Mouse (Mus musculus): Measurements from ENCODE around the gene Tjp1.
A peak's percentile ranks its signal among the peaks of the same experiment; 100 is the strongest.

Tjp1 gene

DNA sequence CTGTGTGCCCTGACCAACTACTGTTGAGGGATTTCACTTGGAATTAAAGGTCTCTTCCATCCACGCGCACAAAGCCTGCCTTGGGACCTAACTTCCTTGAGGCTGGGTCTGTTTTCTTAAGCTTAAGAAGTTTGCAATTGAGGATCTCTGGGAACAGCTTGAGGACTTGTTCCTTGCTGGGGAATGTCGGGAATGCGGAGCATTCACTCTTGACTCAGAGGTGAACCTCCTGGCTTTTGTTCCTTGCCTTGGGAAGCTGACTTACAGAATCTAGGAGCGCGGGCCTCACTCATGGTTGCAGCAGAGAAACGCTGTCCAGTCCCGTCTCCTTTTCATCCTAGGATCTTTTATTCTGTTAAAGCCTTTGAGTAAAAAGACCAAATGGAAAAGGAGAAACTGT is 97.2 kb downstream of the Tjp1 start:
- DNase-seq (ENCODE audit: low read depth), result no peak

DNA sequence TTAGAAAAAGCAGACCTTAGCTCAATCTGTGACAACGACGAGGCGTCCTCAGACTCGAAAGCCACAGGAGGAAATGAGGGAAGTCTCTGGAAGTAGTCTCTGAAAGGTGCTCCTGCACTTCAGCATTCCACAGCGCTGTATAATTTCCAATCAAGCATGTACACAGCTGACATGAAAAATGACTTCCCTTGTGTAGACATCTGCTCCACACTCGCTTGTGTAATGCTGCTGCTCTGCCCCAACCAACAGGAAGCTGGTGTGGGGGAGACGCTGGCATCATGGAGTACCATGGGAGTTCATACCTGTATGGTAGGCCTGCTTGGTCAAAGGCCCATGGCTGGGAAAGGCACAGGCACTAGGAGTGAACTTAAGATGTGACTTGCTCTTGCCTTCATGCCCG is 103.1 kb downstream of the Tjp1 start:
- no peak for DNase-seq (ENCODE audit: low read depth)

DNA sequence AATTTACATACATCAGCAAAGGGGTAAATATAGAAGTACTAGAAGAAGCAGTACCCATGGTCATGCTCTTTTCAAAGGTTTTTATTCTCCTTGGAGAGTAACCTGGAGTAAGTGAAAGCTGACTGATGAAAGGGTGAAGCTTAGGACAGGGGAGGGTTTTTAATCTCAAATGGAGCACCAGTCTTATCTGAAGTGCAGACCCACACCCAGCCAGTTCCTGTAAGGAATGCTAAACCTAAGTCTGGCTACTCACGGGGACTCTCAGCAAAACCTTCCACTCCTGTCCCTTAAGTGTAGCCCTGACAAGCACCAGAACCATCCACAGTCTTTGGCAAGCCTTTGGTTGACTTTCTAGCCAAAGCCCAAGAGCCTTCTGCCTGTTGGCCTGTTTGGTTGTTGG is 105.1 kb downstream of the Tjp1 start:
- DNase-seq (ENCODE audit: low read depth), result no peak

DNA sequence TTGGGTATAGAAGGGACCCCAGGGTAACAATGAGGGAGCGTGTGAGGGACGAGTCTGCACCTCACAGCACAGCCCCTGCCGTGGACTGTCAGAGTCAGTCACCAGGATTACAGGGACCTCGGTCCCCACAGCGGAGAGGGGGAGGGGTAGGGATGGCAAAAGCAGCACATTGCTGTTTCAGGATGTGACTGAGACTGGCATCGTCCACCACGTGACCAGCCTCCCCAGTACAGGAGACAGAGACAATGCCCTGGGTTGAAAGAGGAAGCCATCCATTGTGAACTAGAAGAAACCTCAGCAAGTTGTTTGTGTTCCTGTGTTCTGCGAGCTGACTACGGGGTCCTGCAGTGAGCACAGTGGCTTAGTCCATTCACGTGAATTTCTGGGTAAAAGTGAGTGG is 106.1 kb downstream of the Tjp1 start:
- DNase-seq (ENCODE audit: low read depth), result peak; percentile 10

DNA sequence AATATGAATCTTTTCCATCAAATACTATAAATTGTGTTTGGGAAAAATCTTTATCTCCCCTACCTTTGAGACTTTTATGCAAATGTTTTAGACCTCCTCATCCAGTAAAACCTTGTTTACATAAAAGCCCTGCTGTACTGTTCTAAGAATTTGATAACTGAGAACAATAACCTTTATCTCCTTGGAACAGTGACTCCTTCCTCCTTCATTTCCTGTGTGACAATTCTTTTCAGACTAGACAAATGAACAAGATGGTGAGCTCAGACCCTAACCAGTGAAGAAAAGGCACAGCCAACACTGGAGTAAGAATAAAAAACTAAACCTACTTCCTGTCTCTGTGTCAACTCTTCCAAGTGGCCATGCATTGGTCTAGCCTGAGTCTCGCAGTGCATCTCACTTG is 107.7 kb downstream of the Tjp1 start:
- DNase-seq (ENCODE audit: low read depth), result no peak

DNA sequence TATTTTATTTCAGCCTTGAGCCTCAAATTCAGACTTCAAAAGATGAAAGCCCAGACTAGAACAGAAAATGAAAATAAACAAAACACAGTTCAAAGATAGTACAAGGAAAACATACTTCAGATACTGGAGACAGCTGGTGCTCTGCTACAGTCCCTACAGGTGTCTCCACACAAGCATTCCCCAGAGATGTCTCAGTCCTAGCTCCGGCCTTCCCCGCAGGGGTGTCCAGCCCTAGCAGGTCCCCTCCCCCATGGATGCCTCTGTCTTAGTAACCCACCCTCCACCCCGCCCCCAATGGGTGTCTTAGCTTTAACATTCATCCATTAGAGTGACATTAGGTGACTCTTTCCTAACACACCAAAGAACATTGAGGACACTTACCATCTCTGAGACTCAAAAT is 108.6 kb downstream of the Tjp1 start:
- DNase-seq (ENCODE audit: low read depth), result no peak

DNA sequence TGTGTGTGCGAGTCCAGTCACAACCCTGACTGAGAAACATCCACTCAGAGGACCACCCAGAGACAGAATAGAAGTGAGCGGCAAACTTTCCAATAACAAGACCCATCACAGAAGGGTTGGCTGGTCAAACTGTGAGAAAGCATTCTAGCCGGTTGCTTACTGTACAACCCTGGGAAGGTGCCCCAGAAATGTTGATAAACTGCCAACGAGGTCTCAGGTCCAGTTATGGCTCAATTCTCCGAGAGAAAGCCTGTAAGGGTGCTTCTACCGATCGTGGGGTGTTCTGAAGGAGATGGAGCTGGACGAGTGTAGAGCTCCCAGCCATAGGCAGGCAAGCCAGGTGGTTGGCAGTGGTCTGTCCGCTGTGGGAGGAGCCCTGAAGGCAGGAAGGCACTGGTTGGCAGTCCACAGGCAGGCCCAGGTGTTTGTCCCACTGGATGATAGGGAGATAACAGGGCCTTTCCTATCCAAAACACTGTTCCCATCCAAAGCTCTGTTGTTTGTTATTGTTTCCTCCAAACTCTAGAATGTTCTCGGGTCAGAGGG is 109.1 kb downstream of the Tjp1 start:
- DNase-seq (ENCODE audit: low read depth), result no peak

DNA sequence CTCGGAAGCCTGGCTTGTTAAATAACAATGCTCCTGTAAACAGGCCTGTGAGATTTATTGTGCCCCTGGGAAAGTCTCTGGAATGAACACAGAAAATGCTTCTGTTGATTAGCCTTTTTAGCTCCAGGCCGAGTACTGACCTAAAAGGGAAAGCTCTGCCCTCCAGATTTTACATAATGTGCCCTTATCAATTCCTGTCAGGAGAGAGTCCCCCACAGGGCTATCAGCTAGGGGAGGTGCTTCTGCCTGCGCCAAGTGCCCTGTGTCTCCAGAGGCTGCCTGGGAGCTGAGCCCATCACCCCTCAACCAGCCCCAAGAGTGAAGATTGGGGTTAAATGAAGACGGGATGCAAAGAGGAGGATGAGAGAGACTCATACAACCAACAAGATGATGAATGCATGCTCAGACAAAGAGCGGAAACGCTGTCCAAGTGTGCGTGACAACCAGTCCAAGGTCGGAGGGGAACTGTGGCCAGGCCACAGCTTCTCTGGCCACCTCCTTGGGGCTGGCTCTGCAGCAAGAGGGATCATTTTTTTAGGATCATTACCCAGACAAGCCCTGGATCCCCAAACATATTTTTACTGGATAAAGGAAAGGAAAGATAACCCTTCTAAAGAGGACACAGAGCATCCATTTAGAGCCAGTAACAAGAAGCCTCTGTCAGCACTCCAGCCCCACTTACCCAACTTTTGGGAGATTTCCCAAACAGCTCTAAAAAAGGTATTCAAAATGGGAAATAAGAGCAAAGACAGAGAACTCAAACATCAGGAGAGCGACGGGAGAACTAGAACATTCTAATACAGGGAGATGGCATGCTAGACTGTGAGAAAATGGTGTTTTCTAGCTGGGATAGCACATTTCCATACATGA is 110.1 kb downstream of the Tjp1 start:
- DNase-seq (ENCODE audit: low read depth), result no peak

DNA sequence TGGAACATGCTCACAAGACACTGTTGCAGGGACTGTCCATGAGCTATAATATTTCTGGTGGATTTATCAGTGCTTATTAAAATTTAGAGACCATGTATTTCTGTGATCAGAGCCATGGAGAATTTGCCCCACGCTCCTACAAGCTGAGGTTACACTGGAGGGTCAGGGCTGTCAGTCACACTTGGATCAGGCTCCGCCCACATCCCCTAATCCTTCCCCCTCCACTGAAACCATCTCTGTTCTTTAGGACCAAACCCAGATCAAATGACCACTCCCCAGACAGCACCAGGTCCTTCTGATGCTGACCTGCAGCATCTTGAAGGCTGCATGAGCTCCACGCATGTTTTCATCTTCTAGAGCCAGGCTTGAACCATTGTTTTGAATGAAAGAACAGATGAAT is 111.1 kb downstream of the Tjp1 start:
- no peak for DNase-seq (ENCODE audit: low read depth)

DNA sequence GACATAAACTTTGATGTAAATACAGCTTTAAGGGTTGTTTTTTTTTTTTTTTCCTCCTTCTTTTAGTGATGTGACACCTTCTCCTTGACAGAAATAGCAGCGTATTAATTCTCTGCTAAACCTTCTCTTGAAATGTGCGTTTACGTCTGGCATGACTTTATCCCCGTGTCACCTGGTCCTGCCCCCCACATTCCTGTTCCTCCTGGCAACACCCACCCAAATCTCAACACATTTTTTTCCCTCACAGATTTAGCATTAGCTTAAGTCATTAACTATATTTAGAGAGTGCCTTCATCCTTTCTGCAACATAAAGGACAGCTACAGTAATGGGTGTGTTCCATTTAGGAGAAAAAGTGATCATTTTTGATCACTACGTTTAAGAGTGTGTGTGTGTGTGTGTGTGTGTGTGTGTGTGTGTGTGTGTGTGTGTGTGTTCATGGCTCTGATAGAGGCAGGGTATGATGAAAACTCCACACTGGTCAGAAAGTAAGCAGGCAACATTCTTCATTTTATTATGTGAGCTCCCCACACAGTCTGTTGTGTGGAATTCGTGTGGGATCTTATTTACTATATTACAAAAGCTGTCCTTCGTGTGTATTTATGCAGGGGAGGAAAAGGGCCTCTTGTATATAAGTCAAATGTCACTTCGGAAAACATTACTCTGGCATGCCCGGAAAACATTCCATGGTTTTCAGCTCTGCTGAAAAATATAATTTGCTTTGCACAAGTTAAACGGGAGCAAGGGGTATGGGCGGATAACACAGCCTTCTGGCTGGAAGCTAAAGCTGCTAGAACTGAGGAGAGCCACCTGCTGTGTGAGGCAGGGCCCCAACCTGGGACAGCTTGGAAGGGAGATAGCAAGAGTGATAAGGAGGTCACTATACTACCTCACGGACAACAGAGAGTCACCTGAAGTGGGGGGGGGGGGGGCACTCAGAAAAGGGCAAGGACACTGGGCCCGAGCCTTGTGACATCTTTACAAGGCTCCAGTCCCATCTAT is 113.3 kb downstream of the Tjp1 start:
- no peak for DNase-seq (ENCODE audit: low read depth)

DNA sequence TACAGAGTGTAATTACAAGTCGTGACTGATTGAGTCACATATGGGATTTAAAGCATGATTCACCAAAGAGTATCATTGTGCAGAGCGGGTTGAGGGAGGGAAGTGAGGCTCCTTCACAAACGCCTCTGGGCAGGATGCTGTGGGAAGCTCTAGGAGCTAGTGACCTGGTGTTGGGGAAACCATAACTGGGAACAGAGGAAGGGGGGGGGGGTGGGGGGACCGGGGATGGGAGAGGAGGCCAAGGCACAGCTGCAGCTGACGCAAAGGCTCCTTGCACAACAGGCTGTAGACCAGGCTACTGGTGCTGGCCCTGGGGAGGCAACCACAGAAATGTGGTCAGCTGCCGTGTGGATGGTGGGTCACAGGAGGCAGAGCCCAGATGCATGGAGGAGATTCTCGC is 116.9 kb downstream of the Tjp1 start:
- DNase-seq (ENCODE audit: low read depth), result peak; percentile 30

DNA sequence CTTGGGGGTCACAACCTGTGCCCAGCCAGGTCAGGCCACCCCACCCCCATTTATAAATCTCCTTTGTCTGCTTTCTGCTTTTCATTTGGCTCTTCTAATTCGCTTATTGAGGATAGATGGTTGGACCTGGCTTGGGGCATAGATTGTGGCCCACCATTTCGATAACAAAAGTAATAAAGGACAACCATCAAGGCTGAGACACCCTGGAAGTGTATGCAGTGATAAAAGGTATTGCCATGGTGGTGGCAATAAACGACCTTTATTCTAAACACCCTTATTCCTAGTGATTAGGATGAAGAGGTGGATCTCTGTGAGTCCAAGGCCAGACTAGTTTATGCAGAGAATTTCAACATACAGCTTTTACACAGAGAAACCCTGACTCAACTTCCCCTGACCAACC is 121.2 kb downstream of the Tjp1 start:
- no peak for DNase-seq (ENCODE audit: low read depth)

DNA sequence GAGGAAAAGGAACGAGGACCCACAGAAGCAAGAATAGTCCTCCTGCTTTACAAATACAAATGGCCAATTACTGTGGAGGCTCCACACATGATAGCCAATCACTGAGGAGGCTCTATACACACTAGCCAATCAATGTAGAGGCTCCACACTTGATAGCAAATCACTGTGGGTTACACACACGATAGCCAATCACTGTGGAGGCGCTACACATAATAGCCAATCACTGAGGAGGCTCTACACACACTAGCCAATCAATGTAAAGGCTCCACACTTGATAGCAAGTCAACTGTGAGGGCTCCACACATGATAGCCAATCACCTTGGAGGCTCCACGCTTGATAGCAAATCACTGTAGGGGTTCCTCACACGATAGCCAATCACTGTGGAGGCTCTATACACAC is 125.1 kb downstream of the Tjp1 start:
- no peak for DNase-seq (ENCODE audit: low read depth)

DNA sequence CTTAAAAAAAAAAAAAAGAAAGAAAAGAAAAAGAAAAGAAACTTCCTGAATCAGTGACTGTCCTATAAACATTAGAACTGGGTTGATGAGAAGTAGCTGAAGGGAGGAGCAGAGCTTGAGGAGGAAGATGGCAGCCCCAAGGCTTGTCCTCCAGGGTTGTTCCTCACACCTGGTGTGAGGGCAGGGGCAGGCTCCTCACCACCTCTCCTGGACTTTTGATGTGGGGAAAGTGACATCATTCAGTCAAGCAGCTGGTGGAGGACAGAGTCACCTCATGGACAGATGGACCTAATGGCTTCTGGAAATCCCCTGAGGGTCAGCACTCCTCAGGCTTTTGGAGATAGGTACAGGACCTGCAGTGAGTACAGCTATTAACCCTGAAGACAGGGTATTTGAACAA is 126.0 kb downstream of the Tjp1 start:
- DNase-seq (ENCODE audit: low read depth), result no peak

DNA sequence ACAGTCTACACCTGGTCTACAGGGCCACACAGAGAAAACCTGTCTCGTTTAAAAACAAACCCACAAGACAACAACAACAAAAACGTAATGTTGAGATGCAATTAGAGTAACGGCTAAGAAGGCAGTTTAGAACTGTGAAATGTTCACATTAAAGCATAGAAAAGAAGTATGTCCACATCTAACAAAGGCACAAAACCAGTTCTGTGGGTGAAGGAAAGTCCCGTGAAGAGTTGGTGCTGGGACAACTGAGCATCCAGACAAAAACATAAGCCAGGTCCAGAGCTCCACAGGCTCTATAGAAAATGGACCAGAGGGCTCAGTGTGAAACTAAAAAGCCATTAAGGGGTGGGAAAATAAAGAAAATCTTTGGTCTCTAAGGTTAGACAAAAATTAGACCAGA is 131.7 kb downstream of the Tjp1 start:
- no peak for DNase-seq (ENCODE audit: low read depth)

DNA sequence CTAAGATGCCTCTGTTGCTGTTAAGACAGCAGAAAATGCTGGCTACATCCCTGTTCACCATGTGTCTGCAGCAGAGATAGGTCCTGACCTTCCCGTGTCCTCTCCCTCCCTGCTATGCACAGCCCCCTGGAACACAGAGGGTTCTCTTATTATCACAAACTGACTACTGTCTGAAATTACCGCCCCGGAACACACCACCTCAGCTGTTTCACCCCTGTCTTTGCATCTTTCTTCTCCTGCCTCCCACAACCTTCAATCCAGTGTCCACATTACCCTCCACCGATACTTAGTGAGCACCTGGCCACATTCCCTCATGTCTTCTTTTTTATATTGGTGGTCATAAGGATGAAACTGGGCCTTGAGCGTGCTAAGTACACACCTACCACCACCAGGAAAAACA is 132.4 kb downstream of the Tjp1 start:
- DNase-seq (ENCODE audit: low read depth), result no peak

DNA sequence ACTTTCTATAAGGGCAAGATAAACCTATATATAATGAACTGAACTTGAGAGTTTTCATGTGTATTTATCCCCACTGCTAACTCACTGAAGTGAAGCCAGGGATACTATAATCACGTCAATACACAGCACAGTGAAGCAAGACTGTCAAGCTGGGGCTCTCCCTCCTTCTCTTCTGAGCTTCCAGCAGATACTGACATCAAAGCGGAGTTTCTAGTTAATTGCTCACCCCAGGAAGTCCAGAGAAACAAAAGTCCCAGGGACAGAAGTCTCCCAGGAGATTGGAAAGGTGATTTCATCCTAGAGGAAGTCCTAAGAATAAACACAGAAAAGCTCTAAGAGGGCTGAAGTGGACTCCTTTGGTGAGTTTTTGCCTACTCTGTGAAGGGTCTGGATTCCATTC is 132.9 kb downstream of the Tjp1 start:
- no peak for DNase-seq (ENCODE audit: low read depth)

DNA sequence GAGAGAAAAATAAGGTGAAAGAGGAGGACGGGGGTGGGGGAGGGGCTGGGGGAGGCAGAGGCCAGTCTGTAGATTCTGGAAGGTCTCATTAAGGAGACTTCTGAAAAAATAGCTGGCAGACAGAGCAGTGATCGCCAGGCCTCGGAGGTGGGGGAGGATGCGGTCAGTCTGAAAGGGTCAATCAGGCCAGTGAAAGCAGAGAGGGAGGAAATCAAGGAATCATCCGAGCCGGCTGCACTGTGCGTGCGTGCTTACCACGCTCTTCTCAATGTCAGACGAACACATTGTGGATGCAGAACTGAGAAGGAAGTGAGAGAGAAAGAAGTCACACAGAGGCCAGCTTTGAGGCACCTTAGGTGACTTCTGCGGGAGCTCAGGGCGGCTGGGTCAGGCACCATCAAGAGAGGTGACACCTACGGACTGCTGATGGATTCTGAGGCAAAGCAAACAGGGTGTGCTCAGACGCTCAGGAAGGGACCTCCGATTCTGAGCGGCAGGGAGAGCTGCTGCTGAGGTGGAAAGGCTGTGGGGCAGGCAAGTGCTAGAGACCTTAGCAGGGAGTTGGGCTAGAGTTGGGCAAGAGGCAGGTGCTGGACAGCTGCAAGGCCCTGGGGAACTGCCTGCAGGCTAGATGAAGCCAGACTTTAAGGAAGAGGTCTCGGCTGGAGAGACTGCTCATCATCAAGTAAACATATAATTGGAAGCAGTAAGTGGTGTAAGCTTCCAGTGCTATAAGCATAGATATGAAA is 133.7 kb downstream of the Tjp1 start:
- DNase-seq (ENCODE audit: low read depth), result no peak

DNA sequence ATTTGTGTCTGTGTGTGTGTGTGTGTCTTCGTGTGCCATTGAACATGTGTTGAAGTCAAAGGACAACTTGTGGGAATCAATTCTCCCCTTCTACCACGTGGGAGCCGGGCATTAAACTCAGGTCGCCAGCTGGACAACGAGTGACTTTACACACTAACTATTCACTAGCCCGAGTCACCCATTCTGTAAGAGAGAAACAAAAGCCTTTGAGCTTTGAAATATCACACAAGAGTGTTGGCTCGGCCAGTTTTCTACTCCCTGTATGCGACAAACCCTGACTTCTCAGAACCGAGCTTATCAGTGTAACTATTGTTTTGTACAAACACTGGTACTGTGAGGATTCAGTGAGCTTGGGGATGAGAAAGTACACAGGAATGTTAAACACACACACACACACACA is 134.6 kb downstream of the Tjp1 start:
- no peak for DNase-seq (ENCODE audit: low read depth)

DNA sequence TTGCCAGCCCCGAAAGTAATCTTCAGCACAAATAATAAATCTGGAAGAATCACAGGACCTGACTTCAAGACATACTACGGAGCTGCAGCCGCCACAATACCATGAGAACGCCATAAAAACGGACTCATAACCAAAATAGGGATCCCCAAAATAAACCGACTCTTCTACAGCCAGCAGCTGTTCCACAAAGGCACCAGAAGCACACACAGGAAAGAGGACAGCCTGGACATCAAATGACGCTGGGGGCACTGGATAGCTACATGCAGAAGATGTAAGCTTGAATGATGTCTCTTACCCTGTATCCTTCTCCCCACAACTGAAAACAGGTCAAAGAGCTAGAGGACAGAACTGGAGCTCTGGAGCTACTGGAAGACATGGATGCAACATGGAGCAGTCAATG is 138.0 kb downstream of the Tjp1 start:
- DNase-seq (ENCODE audit: low read depth), result no peak

DNA sequence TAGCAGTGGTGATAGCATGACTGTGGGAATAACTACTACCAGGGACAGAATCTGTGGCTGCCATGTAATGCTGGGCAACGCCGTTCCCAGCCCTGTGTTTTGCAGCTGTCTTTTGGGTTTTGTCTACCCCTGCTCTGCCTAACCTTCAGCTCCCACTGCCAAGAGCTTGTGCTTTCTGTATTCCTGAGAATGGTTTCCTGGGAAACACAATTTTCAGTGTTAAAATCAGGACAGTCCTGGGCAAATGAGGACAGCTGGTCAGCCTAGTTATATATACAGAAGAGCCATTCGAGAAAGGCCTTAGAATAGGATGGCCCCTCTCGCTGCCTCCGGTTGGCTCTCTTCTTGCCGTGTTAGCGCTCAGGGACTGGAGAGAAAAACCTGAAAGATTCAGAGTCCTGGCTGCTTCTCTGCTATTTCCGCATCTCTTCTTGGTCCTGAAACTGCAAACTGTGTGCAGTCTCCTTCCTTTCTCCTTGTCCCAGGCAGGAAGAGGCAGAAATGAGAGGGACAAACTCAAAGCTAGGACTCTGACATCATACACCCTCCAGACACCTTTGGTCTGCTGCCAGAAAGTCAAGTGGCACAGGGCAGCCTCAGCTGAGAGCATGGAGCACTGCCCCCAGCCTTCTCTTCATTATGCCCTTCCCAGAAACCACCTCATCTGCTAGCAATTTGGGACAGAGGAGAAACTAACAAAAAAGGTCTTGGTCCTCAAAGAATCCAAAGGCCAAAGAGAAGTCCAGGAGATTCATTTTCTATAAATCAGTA is 139.2 kb downstream of the Tjp1 start:
- no peak for DNase-seq (ENCODE audit: low read depth)

Data from c-Kit-positive CD71-negative TER-119-negative erythroid progenitor cells, embryonic 14.5 days (primary cell).